Mouse (Mus musculus) C2C12 (cell line): Measurements from ENCODE around the gene Grm4.

Experiments used
- MAX ChIP-seq: IDR thresholded peaks from one replicate; pipeline ENCODE4 v1.6.1; 2011; ENCODE audit warnings: mild to moderate bottlenecking, control low read depth
- USF1 ChIP-seq: IDR thresholded peaks from one replicate; pipeline ENCODE4 v1.6.1; 2011; ENCODE audit warnings: low read depth, mild to moderate bottlenecking, control low read depth, moderate library complexity

DNA sequence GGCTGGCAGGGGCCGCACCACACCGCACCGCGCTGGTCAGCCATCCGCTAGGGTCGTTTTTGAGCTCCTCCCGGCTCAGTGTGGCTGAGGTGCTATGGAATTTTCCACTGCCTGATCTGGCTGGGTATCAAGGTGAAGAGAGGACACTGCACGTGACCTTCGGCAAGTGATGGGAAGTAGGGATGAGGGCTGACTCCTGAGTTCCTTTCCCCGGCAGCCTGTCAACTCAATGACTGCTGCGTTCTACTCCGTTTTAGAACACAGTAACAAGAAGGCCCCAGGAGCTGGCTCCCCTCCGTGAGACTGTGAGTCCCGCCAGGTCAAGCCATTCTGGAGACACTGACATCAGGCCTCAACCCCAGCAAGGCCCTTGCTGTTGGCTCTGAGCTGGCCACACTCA is 70.0 kb downstream of the Grm4 start:
- no peak for TF ChIP-seq USF1
- TF ChIP-seq MAX = no peak
